Mouse (Mus musculus): ENCODE data around the gene Misp.

Gene Misp

DNA sequence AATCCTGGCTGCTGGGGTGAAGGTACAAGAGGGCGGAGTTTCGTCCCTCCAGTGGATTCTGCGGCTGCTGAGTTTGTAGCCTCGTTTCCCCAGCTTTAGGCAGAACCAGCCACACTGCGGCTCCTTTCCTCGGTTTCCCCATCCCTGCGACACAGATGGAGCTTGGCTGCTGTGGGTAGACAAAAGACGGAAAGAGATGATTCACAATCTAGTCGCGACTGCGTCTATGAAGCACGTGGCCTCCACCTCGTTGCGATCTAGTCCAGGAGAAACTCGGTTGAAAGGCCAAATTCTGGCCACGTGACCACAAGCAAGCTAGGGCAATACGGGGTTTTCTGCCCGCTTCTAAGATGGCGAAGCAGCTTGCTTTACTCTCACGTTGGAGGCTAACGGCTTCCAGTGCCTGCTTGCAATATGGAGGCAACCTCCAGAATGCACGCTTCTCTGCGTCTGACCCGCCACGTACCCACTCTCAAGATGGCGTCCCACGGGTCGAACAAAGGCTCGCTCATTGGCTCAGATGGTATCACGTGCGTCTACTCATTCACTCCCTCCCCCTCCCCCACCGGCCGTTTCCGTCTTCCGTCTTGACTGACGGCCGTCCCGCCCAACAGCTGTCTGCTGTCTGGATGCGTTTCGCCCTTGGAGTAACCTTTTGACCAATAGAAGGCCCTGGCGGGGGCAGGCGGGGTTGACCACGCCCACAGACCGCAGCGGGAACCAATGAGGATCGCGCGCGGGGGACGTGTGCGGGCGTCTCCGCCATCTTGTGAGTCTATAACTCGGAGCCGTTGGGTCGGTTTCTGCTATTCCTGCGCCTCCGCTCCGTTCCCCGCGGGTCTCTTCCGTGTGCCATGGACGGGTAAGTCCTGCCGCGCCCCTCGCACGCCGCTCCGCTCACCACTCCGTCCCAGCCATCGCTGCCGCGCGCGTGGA, 33.3 kb downstream of the Misp start, which contains the start of gene Ptbp1:
Ptbp1 (plus strand) TSS at position 568 of the 936 bp plus-strand sequence.
- DNase-seq (ENCODE audit: extremely low read depth, low read depth, low spot score): peak; percentile 97

DNA sequence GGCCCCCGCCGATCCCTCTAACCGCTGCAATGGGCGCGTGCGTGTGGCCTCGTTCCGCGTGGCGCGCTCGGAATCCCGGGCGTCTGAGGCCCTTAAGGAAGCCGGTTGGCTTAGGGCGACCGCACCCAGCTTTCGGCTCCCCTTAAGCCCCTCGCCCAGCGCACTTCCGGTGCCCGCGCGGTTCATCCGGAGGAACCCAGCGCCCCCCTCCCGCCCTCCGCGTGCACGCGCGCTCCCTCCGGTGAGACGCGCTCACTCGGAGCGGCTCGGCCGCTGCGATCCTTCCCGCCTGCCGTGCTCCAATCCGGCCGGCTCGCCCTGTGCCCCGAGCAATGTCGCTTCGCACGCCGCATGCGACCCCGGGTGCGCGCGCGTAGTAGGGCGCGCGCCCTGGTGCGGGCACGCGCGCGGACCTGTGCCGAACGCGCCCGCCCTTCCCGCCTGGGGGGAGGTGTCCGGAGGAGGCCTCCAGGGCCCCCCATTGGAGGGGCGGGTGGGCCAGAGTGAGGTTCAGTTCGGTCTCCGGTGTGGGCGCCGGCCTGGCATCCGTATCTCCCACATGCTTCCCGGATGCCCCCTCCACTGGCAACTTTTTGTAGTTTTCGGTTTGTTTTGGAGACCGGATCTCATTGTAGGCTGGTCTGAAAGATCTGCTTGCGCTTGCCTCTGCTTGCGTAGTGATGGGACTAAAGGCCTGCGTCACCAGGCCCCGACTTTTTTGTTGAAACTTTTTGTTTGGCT, 34.2 kb downstream of the Misp start:
- DNase-seq (ENCODE audit: extremely low read depth, low read depth, low spot score): no peak

DNA sequence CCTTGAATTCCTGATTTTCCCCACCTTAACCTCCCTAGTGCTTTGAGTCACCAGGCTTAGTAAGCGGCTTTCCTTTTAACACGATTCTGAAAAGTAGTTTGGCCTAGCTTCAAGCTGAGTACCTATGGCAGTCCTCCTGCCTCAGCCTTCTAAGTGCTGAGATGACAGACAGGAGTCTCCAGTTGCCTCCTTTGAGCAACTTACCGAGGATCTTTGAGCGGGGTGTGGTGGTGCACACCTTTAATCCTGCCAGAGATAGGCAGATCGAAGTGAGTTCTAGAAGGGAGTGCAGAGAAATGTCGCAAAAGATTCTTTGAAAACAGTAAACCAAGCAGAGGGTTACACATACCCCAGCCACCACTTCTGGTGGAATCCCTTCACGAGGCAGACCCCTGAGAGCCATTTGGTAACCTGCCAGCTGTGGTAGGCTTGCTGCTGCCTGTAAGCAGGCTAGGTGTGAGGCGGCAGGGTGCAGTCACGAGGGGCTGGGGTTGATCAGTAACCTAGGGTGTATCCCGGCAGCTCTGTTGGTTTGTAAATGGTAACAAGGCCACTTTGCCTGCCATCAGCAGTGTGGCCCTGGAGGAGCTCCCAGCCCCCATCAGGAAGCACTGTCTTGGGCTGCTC, 34.9 kb downstream of the Misp start:
- no peak for DNase-seq (ENCODE audit: extremely low read depth, low read depth, low spot score)

DNA sequence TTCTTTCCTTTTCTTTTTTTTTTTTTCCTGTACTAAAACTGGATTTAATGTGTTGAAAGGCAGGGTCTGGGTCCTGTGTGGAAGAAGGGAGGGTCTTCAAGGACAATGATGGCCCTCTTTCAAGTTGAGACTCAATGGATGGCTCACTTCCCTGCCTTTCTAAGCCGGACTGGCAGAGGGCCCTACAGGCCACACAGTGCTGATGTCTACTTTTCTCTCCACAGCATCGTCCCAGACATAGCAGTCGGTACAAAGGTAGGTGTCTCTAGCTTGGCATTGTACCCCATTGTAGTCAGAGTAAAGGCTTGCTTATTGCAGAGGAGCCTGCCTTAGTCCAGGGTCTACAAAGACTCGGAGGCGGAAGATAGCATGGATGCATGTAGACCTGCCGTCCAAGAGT, 35.5 kb downstream of the Misp start:
- no peak for DNase-seq (ENCODE audit: extremely low read depth, low read depth, low spot score)

DNA sequence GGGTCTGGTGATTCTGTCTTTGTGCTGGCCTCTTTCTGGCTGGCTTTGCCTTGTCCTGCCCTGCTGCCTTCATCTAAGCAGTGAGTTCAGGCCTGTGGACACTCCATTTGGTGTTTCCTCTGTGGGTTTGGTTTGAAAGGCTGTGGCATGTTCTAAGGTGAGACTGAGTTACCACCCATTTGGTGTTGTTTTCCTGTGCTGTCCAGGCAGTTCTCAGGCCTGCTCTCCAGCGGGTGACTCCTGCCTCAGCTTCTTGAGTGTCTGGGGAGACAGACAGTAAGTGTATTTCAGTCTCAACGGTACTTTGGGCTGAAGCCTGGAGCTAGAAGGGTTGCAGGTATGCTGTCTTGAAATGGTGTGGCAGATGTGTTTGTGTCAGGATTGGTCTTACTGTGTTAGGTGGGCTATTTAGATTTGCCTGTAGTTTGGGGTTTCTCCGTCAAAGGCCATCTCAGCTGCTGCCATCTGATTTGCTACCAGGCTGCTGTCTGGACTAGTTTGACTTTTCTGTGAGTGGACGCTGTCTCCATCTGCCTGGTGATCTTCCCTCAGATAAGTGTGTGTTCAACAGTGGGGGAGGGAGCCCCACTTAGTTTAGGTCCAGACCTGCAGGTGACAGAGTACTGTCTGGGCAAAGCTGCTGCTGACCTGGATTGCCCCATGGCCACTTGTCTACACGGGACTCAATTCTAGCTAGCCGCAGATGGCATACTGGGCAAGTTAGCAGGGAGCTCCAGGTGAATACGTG, 36.1 kb downstream of the Misp start:
- no peak for DNase-seq (ENCODE audit: extremely low read depth, low read depth, low spot score)

DNA sequence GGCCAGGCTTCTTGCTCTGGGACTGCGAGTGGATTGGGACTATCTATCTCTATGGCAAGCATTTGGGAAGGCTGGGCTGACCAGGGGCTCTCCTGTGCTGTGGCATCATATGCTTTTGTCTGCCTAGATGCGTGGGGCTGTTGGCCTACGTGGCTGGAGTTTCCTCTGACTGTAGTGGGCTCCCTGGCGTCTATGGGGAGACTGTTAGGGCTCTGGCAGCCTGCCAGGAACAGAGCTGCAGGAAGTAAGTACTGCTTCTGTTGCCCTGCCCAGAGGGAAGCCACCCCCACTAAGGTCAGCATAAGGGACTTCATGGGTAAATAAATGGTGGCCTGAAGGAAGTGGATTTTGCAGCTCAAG, 36.6 kb downstream of the Misp start:
- no peak for DNase-seq (ENCODE audit: extremely low read depth, low read depth, low spot score)

DNA sequence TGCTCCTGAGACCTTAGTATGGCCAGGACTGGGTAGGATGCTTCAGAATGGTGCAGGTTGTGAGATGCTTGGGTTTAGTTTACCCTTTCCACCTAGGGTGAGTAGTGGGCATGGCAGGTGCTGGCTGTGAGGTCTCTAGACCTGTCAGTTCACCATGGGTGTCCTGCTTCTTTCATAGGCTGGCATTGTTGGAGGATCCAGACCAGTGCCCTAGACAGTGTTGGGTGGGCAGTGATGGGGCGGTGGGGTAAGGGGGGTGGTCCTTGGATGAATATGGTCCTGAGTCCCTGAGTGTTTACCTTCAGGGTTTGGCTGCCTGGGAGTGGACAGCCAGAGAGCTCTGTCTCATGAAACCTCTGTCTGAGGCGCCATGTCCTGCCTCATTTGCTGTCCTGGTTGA, 37.1 kb downstream of the Misp start:
- DNase-seq (ENCODE audit: extremely low read depth, low read depth, low spot score): no peak

DNA sequence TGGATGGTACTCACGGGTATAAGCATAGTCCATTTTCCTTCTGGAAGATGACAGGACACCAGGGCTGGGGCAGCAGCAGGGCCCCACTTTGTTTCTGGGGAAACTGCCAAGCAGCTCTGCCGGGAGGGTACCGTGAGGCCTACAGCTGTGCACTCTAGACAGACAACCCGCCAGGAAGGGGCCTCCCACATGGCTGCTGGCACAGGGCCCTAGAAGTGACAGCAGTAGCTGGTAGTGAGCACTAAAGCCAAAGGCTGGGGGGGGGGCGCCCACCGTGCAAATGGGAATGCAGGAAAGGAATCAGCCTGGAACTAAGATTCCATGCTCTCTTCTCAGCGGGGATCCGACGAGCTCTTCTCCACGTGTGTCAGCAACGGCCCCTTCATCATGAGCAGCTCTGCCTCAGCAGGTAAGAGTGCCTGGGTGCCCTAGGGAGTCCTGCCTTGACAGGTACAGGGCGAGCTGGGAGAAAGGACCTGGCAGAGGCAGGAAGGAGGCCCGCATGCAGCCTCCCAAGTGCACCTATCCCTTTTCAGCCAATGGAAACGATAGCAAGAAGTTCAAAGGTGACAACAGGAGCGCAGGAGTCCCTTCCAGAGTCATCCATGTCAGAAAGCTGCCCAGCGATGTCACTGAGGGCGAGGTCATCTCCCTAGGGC, 37.8 kb downstream of the Misp start:
- DNase-seq (ENCODE audit: extremely low read depth, low read depth, low spot score): no peak

DNA sequence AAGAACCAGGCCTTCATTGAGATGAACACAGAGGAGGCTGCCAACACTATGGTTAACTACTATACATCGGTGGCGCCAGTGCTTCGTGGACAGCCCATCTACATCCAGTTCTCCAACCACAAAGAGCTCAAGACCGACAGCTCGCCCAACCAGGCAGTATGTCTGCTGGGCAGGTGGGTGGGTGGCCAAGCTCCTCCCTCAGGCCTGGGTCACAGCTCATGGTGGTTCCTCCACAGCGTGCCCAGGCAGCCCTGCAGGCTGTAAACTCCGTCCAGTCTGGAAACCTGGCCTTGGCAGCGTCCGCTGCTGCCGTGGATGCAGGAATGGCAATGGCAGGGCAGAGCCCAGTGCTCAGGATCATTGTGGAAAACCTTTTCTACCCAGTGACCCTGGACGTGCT, 38.3 kb downstream of the Misp start:
- DNase-seq (ENCODE audit: extremely low read depth, low read depth, low spot score): no peak

DNA sequence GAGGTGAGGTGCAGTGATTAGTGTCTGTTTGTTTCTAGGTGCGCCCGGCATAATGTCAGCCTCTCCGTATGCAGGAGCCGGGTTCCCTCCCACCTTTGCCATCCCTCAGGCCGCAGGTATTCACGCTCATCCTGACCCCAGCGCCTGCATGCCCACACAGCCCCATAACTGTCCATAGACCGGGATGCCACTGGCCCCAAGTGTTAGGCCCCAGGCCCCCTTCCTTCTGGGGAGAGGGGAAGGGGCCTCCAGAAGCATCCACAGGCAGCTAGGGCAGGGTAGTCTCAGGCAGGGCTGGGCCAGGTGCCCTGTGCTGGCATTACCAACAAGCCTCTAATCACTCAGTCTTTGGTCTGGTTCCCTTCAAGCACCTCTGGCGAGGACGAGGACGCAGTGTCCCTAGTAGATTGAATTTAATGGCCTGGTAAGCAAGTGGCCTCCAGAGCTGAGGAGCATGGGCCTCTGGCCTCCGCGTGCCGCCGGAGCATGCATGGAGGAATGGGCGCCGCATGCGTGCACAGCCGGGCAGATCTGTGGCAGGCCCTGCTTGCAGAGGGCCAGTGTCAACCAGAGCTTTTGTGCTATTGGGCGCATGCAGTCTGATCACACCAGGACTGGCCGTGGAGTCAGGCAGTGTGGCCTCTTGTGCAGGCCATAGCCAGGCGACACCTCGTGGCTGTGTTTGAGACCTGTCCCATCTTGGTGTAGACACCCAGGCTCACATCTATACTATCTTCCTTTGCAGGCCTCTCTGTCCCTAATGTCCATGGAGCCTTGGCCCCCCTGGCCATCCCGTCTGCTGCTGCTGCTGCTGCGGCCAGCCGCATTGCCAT, 39.5 kb downstream of the Misp start:
- no peak for DNase-seq (ENCODE audit: extremely low read depth, low read depth, low spot score)

DNA sequence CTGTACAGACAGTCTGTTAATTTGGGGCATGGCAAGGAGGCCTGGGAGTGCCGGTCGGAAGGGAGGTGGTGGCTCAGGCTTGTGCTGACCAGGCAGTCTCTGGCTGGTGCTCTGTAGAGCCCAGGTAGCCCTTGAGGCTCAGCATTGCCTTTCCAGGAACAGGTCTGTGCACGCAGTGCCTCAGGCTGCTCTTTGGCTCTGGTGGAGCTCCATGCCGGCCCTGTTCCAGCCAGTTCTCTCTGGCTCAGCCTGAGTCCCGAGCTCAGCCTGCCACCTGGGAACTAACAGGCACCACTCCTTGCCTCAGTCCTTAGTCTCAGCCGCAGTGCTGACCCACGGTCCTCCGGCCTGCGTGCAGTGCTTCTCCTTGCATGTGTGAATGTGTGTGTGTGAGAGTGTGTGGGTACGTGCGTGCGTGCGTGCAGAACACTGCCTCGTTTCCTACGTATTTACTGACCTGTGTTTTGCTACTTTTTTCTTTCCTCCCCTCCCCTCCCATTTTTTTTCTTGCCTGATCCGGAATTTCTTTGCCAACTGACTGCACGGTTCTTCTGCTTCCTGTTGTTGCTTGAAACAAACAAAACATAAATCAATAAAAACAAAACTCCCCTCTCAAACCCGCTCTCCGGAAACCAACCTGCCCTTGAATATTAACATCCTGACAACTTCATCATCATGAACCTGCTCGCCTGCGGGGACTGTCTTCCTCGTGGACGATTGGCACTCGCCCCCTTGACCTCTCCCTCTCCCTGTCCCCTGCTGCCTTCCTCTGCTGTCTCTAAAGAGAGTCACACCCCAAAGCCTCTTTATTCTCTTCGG, 40.6 kb downstream of the Misp start:
- peak; percentile 81 for DNase-seq (ENCODE audit: extremely low read depth, low read depth, low spot score)

DNA sequence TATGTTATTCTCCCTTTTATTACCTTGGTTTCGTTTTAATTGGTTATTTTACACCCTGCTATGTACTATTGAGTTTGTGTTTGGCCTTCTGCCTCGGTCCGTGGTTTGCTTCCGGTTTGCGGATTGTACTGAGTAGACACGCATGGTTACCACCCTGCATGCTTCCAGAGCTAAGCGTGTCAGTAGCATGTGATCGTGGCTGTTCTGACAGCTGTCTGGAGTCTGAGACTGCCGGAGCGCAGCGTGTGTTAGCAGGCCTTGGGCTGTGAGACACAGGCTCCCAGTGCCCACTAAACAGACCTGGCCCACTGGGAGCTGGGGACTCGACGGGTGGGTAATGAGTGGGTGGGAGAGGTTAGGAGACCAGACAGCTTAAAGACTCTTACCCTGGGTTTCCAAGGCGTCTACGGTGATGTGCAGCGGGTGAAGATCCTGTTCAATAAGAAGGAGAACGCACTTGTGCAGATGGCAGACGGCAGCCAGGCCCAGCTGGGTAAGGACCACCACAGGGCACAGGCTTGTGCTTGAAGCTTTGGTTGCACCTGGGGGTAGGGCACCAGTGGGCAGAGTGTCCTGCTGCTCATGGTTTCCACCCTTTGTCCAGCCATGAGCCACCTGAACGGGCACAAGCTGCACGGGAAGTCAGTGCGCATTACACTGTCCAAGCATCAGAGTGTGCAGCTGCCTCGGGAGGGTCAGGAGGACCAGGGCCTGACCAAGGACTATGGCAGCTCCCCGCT, 41.4 kb downstream of the Misp start:
- no peak for DNase-seq (ENCODE audit: extremely low read depth, low read depth, low spot score)

DNA sequence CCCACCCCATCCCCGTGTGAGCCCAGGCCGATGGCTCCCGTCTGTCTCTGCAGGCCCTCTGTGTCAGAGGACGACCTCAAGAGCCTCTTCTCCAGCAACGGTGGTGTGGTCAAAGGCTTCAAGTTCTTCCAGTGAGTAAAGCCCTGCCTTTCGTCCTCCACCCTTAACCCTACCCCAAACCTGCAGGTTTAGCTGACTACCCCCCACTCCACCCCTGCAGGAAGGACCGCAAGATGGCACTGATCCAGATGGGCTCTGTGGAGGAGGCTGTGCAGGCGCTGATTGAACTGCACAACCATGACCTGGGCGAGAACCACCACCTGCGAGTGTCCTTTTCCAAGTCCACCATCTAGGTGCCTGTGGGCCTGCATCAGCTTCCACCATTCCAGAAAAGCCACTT, 42.1 kb downstream of the Misp start:
- no peak for DNase-seq (ENCODE audit: extremely low read depth, low read depth, low spot score)

DNA sequence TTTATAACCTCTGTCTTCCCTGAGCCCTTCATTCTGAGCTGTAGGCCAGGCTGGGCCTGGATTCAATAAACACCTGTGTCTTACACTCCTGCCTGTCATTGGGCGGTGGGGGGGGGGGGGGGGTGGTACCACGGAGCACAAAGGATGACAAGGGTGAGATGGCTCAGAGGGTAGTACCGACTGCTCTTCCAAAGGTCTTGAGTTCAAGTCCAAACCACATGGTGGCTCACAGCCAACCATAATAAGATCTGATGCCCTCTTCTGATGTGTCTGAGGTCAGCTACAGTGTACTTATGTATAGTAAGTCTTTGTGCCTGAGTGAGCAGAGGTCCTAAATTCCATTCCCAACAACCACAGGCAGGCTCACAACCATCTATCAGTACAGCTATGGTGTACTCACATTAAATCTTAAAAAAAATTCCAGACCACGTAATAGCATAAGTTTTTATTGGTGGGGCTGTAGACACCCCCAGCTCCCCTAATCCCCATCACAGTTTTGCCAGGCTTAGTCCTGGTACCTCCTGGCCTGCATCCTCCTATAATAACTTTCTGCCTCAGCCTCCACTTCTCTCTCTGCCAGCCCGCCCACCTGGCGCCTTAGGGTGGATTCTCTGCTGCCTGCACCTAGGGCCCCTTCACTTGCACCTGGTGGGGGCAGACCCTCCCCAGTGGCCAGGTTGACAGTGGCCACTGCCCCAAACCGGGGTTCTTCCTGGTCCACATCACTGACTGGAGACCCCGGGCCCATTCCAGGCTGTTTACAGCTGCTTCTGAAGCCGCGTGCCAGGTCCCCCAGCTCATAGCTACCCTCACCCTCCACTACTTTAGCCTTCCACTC, 43.8 kb downstream of the Misp start:
- DNase-seq (ENCODE audit: extremely low read depth, low read depth, low spot score): no peak

DNA sequence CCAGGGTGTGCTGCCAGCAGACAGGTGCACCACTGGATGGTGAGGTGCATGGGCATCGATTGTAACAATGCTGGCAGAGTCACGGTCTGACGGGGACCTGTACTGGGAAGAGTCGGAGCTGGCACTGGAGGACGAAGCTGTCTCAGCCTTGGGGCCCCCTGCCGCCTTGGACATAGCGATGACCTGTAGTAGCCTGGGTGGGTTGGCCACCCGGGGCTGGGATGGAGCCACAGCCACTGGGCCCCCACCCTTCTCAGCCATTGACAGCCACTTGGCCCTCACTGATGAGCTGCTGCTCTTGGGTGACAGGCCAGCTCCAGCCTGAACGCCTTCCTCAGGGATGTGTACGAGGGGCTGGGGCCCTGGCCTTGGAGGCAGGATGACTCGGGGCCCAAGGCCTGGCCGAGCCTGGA, 44.4 kb downstream of the Misp start:
- no peak for DNase-seq (ENCODE audit: extremely low read depth, low read depth, low spot score)

DNA sequence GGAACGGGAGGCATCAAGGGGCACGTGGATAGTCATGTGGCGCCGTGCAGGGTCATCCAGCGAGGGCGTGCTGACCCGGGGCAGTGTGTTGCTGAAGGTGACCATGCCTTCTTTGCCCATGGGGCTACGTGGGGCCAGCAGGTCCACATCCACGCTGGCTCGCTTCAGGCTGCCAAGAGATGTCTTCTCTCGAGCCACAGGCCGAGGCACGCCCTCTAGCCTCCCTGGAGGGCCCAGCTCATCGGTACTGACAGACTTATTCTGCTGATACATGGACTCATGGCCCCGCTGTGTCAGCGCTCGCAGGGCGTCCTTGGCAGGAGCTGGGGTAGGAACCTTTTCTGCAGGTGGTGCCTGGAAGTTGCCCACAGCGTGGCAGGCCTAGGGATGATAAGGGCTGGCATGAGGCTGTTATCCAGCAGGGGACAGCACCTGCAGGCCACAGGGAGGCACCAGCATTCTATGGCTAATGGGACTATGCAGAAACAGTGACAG, 45.1 kb downstream of the Misp start:
- no peak for DNase-seq (ENCODE audit: extremely low read depth, low read depth, low spot score)

DNA sequence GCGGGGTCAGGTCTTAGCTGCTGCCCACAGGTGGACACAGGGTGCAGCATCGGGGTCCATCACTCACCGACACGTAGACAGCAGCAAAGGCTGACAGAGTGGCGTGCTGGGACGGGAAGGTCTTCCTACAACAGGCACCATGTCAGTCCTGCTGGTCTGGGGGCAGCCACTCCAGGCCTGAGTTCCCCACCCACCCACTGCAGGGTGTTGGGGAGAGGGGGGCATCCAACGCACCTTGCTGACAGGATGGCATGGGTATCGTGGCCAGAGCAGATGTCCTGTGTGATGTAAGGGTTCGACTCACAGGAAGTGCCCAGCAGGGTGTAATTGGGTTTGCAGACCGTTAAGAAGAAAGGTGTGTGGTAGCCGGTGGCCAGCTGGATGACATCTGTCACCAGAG, 45.8 kb downstream of the Misp start:
- no peak for DNase-seq (ENCODE audit: extremely low read depth, low read depth, low spot score)

Data from fat pad, adult 2 months (tissue).